Mouse (Mus musculus) liver, postnatal 0 days (tissue): ENCODE measurements around the gene Rbm47. TPM values are rescaled to one million over a fixed set of nuclear protein-coding genes. Genes with fewer than 3 reads are reported as not detected.

Experiments used
- ATAC-seq: fragments of 200-750 bp; cut with Nextera tagmentation; 2 replicates; pipeline ENCODE4 v1.8.0; 2017; ENCODE audit warnings: mild to moderate bottlenecking, moderate library complexity
- DNase-seq: peaks from one replicate; pipeline ENCODE4 v3.0.0-alpha.2; 2016
- H3K27ac ChIP-seq: fragments of 300-500 bp; sonication (generic); 2 replicates; pipeline ENCODE4 v1.5.1; 2014; ENCODE audit warnings: antibody characterized with exemption, moderate library complexity, mild to moderate bottlenecking, low read depth
- H3K27me3 ChIP-seq: fragments of 300-500 bp; sonication (generic); 2 replicates; pipeline ENCODE4 v1.6.1; 2014; ENCODE audit warnings: low read length, control low read depth, mixed read lengths; ENCODE audit not compliant: insufficient read depth
- H3K36me3 ChIP-seq: fragments of 300-500 bp; sonication (generic); replicated peaks from 2 replicates; pipeline ENCODE4 v1.6.1; 2014; ENCODE audit warnings: mild to moderate bottlenecking, control low read depth, low read length, moderate library complexity, mixed read lengths; ENCODE audit not compliant: insufficient read depth
- H3K4me1 ChIP-seq: fragments of 300-500 bp; sonication (generic); 2 replicates; pipeline ENCODE4 v1.6.1; 2014; ENCODE audit warnings: antibody characterized with exemption, mild to moderate bottlenecking, control low read depth; ENCODE audit not compliant: insufficient read depth
- H3K4me2 ChIP-seq: fragments of 300-500 bp; sonication (generic); 2 replicates; pipeline ENCODE4 v1.6.1; 2014; ENCODE audit warnings: low read depth, mild to moderate bottlenecking, low read length, moderate library complexity, mixed read lengths
- H3K4me3 ChIP-seq: fragments of 300-500 bp; sonication (generic); 2 replicates; pipeline ENCODE4 v1.5.1; 2014; ENCODE audit warnings: low read depth, low read length
- H3K9ac ChIP-seq: fragments of 300-500 bp; sonication (generic); replicated peaks from 2 replicates; pipeline ENCODE4 v1.6.1; 2014; ENCODE audit warnings: mild to moderate bottlenecking, moderate library complexity
- H3K9me3 ChIP-seq: fragments of 300-500 bp; sonication (generic); 2 replicates; pipeline ENCODE4 v1.6.1; 2016; ENCODE audit warnings: mild to moderate bottlenecking, control low read depth, low read length, mixed read lengths
- CTCF ChIP-seq: sonication (generic); IDR thresholded peaks from 2 replicates; pipeline ENCODE4 v1.5.1; 2016; ENCODE audit warnings: antibody characterized with exemption, low read depth
- EP300 ChIP-seq: IDR thresholded peaks from 2 replicates; pipeline ENCODE4 v1.6.1; 2016; ENCODE audit warnings: antibody characterized with exemption, low read depth, mild to moderate bottlenecking
- WGBS: fragments of 180-500 bp; shearing (Covaris S2); extraction: QIAGEN DNeasy Blood & Tissue Kit; methylation state at CpG from one replicate; pipeline ENCODE4 v1.1.7; 2014; ENCODE audit not compliant: insufficient replicate concordance; 5-methylcytosine and 5-hydroxymethylcytosine counted together
- microRNA-seq: library from miRNA; unstranded; fragments of <30 nt; microRNA quantifications from one replicate; pipeline ENCODE4, GENCODE M21; 2016
- polyA plus RNA-seq: library from polyadenylated mRNA; unstranded; fragments of >200 nt; fragmentation: Nextera tagmentation; extraction: Ambion mirVana; gene quantifications from 2 replicates; pipeline ENCODE4 v1.2.1, GENCODE M21; 2015

Gene Rbm47
- polyA plus RNA-seq, 1 experiment from 2014 or later, result 22.8 TPM

DNA sequence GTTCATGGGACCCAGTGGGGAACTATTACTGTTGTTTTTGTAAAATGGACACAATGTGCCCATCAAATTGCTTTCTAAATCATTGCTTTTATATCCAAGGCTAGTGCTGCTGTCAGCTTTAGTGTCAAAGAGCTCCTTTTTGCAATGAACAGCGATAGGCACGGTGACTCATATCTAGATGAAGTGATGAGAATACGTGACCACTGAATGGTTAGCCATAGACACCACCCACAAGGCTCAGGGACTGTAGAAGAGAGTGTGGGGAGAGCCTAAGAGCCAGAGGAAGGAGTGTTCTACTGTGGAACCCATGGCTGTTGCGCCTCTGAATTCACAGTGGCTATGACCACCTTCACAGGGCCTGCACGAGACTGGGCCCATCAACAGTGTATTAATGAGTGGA lies 186.5 kb downstream of the Rbm47 start:
- no peak for ATAC-seq
- no peak for DNase-seq
- H3K27ac ChIP-seq, result no peak overlapping the region
- H3K9ac ChIP-seq, result no peak overlapping the region
- no peak overlapping the region for H3K4me2 ChIP-seq
- H3K9me3 ChIP-seq, result no peaks in the 10 kb centered on the region
- no peaks in the 10 kb centered on the region for H3K36me3 ChIP-seq
- peaks cover 3% of the 10 kb centered on the region; the same call in 1 of the 2 replicates for H3K4me1 ChIP-seq
- WGBS, result 76% methylated on average over 5 of the region's 5 CpGs
- no peak overlapping the region for H3K4me3 ChIP-seq
- no peaks in the 10 kb centered on the region for H3K27me3 ChIP-seq
- TF ChIP-seq EP300 (no peak), CTCF (no peak)

DNA sequence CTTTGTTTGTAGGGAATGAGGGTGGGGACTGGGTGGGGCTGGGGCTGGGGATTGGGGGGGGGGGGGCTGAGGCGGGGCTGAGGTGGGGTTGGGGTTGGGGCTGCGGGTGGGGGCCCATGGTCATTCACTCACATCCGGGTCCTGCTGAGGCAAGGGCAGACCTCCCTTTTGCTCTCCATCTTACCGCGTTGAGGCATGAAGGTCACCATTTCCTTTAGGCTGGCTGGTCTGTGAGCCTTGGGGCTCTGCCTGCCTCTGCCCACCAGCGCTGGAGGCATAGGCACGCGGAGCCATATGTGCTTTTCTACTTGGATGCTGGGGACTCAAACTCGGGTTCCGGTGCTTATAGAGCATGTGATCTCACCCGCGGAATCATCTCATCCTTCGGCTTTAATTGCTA lies 197.2 kb downstream of the Rbm47 start:
- TF ChIP-seq CTCF, result no peak
- no peak for TF ChIP-seq EP300
- H3K27me3 ChIP-seq, result no peaks in the 10 kb centered on the region
- no peak overlapping the region for H3K27ac ChIP-seq
- H3K4me1 ChIP-seq, result no peaks in the 10 kb centered on the region
- H3K36me3 ChIP-seq, result no peaks in the 10 kb centered on the region
- no peak overlapping the region for H3K4me3 ChIP-seq
- WGBS, result 81% methylated on average over 13 of the region's 13 CpGs
- no peak overlapping the region for H3K9ac ChIP-seq
- DNase-seq (no peak), ATAC-seq (no peak)
- H3K9me3 ChIP-seq, result no peaks in the 10 kb centered on the region
- H3K4me2 ChIP-seq, result no peak overlapping the region

GRCm38 (mm10) chr5:65973189-65973588 lies 199.7 kb downstream of the Rbm47 start:
- 54% methylated on average over 2 of the region's 2 CpGs for WGBS

GRCm38 (mm10) chr5:65968004-65968403 lies 204.9 kb downstream of the Rbm47 start:
- 86% methylated on average over 3 of the region's 3 CpGs for WGBS
- H3K4me3 ChIP-seq, result no peak overlapping the region
- TF ChIP-seq CTCF (no peak), EP300 (no peak)
- H3K27ac ChIP-seq, result no peak overlapping the region
- no peak overlapping the region for H3K9ac ChIP-seq
- H3K4me2 ChIP-seq, result no peak overlapping the region
- H3K36me3 ChIP-seq, result no peaks in the 10 kb centered on the region
- no peak for DNase-seq
- no peaks in the 10 kb centered on the region for H3K9me3 ChIP-seq
- no peaks in the 10 kb centered on the region for H3K27me3 ChIP-seq
- no peak for ATAC-seq
- H3K4me1 ChIP-seq, result no peaks in the 10 kb centered on the region

More at GRCm38 (mm10) chr5:65973189-65973588, 199.7 kb downstream of the Rbm47 start:
- Histone ChIP-seq H3K9me3 (no peaks in the 10 kb centered on the region), H3K9ac (no peak overlapping the region), H3K4me3 (no peak overlapping the region), H3K27me3 (no peaks in the 10 kb centered on the region), H3K36me3 (no peaks in the 10 kb centered on the region), H3K4me2 (no peak overlapping the region), H3K4me1 (no peaks in the 10 kb centered on the region), H3K27ac (no peak overlapping the region)
- TF ChIP-seq EP300 (no peak), CTCF (no peak)
- DNase-seq, result no peak
- no peak for ATAC-seq

- DNase-seq, result no peak
- no peaks in the 10 kb centered on the region for H3K9me3 ChIP-seq
- ATAC-seq, result no peak
- H3K36me3 ChIP-seq, result no peaks in the 10 kb centered on the region
- no peak overlapping the region for H3K27ac ChIP-seq
- no peaks in the 10 kb centered on the region for H3K4me1 ChIP-seq
- no peak overlapping the region for H3K9ac ChIP-seq
- H3K27me3 ChIP-seq, result no peaks in the 10 kb centered on the region
- no peak for TF ChIP-seq CTCF
- TF ChIP-seq EP300, result no peak
- H3K4me3 ChIP-seq, result no peak overlapping the region
- WGBS, result 75% methylated on average over 12 of the region's 12 CpGs
- H3K4me2 ChIP-seq, result no peak overlapping the region
Measured at GRCm38 (mm10) chr5:65967091-65967490, 205.8 kb downstream of the Rbm47 start.

Small RNA genes within 50 kb of the gene (microRNA-seq; reads per million reads assigned to microRNA genes)
- not detected for gene Gm25952

Other genes with a start within 250 kb of the Rbm47 start
- 0.07 TPM in 1 of 2 replicates, not detected in the other for gene Chrna9, start 238.2 kb downstream of the Rbm47 start, polyA plus RNA-seq
- 0.20 TPM in 1 of 2 replicates, not detected in the other for gene 9130230L23Rik, start 168.8 kb downstream of the Rbm47 start, polyA plus RNA-seq
- 0.06 and 0.07 TPM in 2 replicates for gene Nsun7, start 86.8 kb upstream of the Rbm47 start, polyA plus RNA-seq